Mouse (Mus musculus): ENCODE measurements around the gene Smcp. TPM values are rescaled to one million over a fixed set of nuclear protein-coding genes. Genes with fewer than 3 reads are reported as not detected.

The Smcp gene
- total and polyA plus RNA-seq, 3 experiments = not detected

Other genes with a start within 250 kb of the Smcp start
- gene Sprr2d, start 249.9 kb downstream of the Smcp start, total RNA-seq (2021) = not detected
- not detected in 2 replicates for gene Sprr2d, start 249.9 kb downstream of the Smcp start, polyA plus RNA-seq (2012; rRNA removed)
- not detected for gene Sprr2e, start 236.9 kb downstream of the Smcp start, total RNA-seq (2021)
- not detected in 2 replicates for gene Sprr2e, start 236.9 kb downstream of the Smcp start, polyA plus RNA-seq (2012; rRNA removed)
- gene Sprr2f, start 223.8 kb downstream of the Smcp start, total RNA-seq (2021) = not detected
- not detected in 2 replicates for gene Sprr2f, start 223.8 kb downstream of the Smcp start, polyA plus RNA-seq (2012; rRNA removed)
- gene Sprr2h, start 203.3 kb downstream of the Smcp start, total RNA-seq (2021) = not detected
- gene Sprr2h, start 203.3 kb downstream of the Smcp start, polyA plus RNA-seq (2012; rRNA removed) = not detected in 2 replicates
- gene Sprr2i, start 181.0 kb downstream of the Smcp start, total RNA-seq (2021) = not detected
- gene Sprr2i, start 181.0 kb downstream of the Smcp start, polyA plus RNA-seq (2012; rRNA removed) = not detected in 2 replicates
- gene Sprr2j-ps, start 170.9 kb downstream of the Smcp start, total RNA-seq (2021) = not detected
- gene Sprr2j-ps, start 170.9 kb downstream of the Smcp start, polyA plus RNA-seq (2012; rRNA removed) = not detected in 2 replicates
- gene Gm9774, start 159.6 kb downstream of the Smcp start, total RNA-seq (2021) = 1 to 10 TPM; 4.6 to 6.3 TPM
- 17.5 and 20.8 TPM in 2 replicates for gene Gm9774, start 159.6 kb downstream of the Smcp start, polyA plus RNA-seq (2012; rRNA removed)
- gene Sprr2k, start 156.4 kb downstream of the Smcp start, total RNA-seq (2021) = not detected
- not detected in 2 replicates for gene Sprr2k, start 156.4 kb downstream of the Smcp start, polyA plus RNA-seq (2012; rRNA removed)
- gene Sprr1b, start 150.2 kb downstream of the Smcp start, total RNA-seq (2021) = not detected
- not detected in 2 replicates for gene Sprr1b, start 150.2 kb downstream of the Smcp start, polyA plus RNA-seq (2012; rRNA removed)
- not detected for gene Sprr3, start 130.3 kb downstream of the Smcp start, total RNA-seq (2021)
- gene Sprr3, start 130.3 kb downstream of the Smcp start, polyA plus RNA-seq (2012; rRNA removed) = 0.39 TPM in 1 of 2 replicates, not detected in the other
- gene Sprr1a, start 103.1 kb downstream of the Smcp start, total RNA-seq (2021) = under 1 TPM in 1 of 2 experiments, not detected in 1; 0.38 TPM
- gene Sprr1a, start 103.1 kb downstream of the Smcp start, polyA plus RNA-seq (2012; rRNA removed) = 0.21 and 0.56 TPM in 2 replicates
- gene Sprr4, start 88.5 kb downstream of the Smcp start, total RNA-seq (2021) = not detected
- gene Sprr4, start 88.5 kb downstream of the Smcp start, polyA plus RNA-seq (2012; rRNA removed) = not detected in 2 replicates
- gene 2310046K23Rik, start 54.5 kb downstream of the Smcp start, total RNA-seq (2021) = not detected
- gene 2310046K23Rik, start 54.5 kb downstream of the Smcp start, polyA plus RNA-seq (2012; rRNA removed) = not detected in 2 replicates
- not detected for gene Ivl, start 15.3 kb downstream of the Smcp start, total RNA-seq (2021)
- gene Ivl, start 15.3 kb downstream of the Smcp start, polyA plus RNA-seq (2012; rRNA removed) = not detected in 2 replicates
- gene 2210017I01Rik, start 18.5 kb upstream of the Smcp start, total RNA-seq (2021) = not detected
- gene 2210017I01Rik, start 18.5 kb upstream of the Smcp start, polyA plus RNA-seq (2012; rRNA removed) = not detected in 2 replicates
- gene Lce6a, start 32.7 kb upstream of the Smcp start, total RNA-seq (2021) = not detected
- gene Lce6a, start 32.7 kb upstream of the Smcp start, polyA plus RNA-seq (2012; rRNA removed) = not detected in 2 replicates
- gene Lce1a1, start 59.3 kb upstream of the Smcp start, total RNA-seq (2021) = not detected
- gene Lce1a1, start 59.3 kb upstream of the Smcp start, polyA plus RNA-seq (2012; rRNA removed) = 0.33 TPM in 1 of 2 replicates, not detected in the other
- gene Lce1b, start 67.9 kb upstream of the Smcp start, total RNA-seq (2021) = not detected
- gene Lce1b, start 67.9 kb upstream of the Smcp start, polyA plus RNA-seq (2012; rRNA removed) = not detected in 2 replicates
- gene Lce1a2, start 81.3 kb upstream of the Smcp start, total RNA-seq (2021) = not detected
- gene Lce1a2, start 81.3 kb upstream of the Smcp start, polyA plus RNA-seq (2012; rRNA removed) = not detected in 2 replicates
- not detected for gene Lce1c, start 90.2 kb upstream of the Smcp start, total RNA-seq (2021)
- gene Lce1c, start 90.2 kb upstream of the Smcp start, polyA plus RNA-seq (2012; rRNA removed) = not detected in 2 replicates
- not detected for gene Lce1d, start 98.2 kb upstream of the Smcp start, total RNA-seq (2021)
- not detected in 2 replicates for gene Lce1d, start 98.2 kb upstream of the Smcp start, polyA plus RNA-seq (2012; rRNA removed)
- not detected for gene Lce1e, start 120.1 kb upstream of the Smcp start, total RNA-seq (2021)
- not detected in 2 replicates for gene Lce1e, start 120.1 kb upstream of the Smcp start, polyA plus RNA-seq (2012; rRNA removed)
- gene Lce1f, start 131.4 kb upstream of the Smcp start, total RNA-seq (2021) = not detected
- gene Lce1f, start 131.4 kb upstream of the Smcp start, polyA plus RNA-seq (2012; rRNA removed) = not detected in 2 replicates
- gene Gm38119, start 150.1 kb upstream of the Smcp start, total RNA-seq (2021) = not detected
- not detected in 2 replicates for gene Gm38119, start 150.1 kb upstream of the Smcp start, polyA plus RNA-seq (2012; rRNA removed)
- gene Lce1g, start 163.3 kb upstream of the Smcp start, total RNA-seq (2021) = not detected
- gene Lce1g, start 163.3 kb upstream of the Smcp start, polyA plus RNA-seq (2012; rRNA removed) = 0.12 TPM in 1 of 2 replicates, not detected in the other
- gene Lce1h, start 176.1 kb upstream of the Smcp start, total RNA-seq (2021) = not detected
- not detected in 2 replicates for gene Lce1h, start 176.1 kb upstream of the Smcp start, polyA plus RNA-seq (2012; rRNA removed)
- not detected for gene Lce1i, start 189.9 kb upstream of the Smcp start, total RNA-seq (2021)
- gene Lce1i, start 189.9 kb upstream of the Smcp start, polyA plus RNA-seq (2012; rRNA removed) = not detected in 2 replicates
- not detected for gene Lce1j, start 201.5 kb upstream of the Smcp start, total RNA-seq (2021)
- gene Lce1j, start 201.5 kb upstream of the Smcp start, polyA plus RNA-seq (2012; rRNA removed) = not detected in 2 replicates
- not detected for gene Lce1k, start 218.9 kb upstream of the Smcp start, total RNA-seq (2021)
- not detected in 2 replicates for gene Lce1k, start 218.9 kb upstream of the Smcp start, polyA plus RNA-seq (2012; rRNA removed)
- not detected for gene Kprp, start 238.2 kb upstream of the Smcp start, total RNA-seq (2021)
- not detected in 2 replicates for gene Kprp, start 238.2 kb upstream of the Smcp start, polyA plus RNA-seq (2012; rRNA removed)